Mouse (Mus musculus): ENCODE data around the gene Scarf2. TPM values are rescaled to one million over a fixed set of nuclear protein-coding genes. Genes with fewer than 3 reads are reported as not detected.

Gene Scarf2
- 41.0 and 41.2 TPM in 2 replicates for polyA plus RNA-seq (2012; rRNA removed)

DNA sequence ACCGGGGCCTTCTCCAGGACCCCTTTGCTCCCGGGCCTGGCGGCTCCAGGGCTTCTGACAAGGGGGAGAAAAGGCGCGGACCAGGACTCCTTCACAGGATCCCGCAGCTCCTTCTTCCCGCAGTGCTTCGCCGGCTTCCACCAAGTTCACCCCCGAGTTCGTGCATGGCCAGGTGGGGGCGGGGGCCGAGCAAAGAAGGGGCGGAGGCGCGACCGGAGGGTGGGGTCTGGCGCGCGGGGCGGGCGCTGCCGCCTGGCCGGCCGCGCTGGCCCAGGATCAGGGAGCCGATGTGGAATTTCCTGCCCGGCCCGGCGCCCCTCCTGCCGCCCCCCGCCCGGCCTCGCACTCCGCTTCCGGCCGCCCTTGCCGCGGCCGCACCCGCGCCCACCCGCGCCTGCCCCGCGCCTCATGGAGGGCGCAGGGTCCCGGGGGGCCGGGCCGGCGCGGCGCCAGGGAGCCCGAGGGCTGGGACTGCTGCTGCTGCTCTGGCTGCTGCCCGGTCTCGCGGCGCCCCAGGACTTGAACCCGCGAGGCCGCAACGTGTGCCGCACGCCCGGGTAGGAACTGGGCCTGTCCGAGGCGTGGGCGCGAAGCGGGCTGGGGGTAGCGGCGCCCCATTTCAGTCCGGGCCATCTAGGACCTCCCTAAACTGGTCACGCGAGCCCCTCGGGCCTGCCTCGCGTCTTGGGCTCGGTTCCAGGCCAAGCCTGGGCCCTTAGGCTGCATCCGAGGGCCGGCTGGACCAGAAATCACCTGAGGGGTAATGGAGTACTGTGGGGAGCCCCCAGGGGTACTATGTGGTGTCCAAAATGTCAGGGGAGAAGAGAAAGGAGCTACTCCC lies at the start of gene Scarf2:
Gene Scarf2 (plus strand): TSS at position 312 of the 841 bp plus-strand sequence.
- peak within 1 kb of the TSS; percentile 17 for H3K4me3 ChIP-seq (ENCODE audit: control insufficient read depth, insufficient read depth, low read length)
- TF ChIP-seq POLR2A (IDR thresholded peaks at IDR 0.05; ENCODE audit: control insufficient read depth, extremely low read depth, insufficient read depth, low read length, poor library complexity) (no peak), CTCF (IDR thresholded peaks at IDR 0.05; ENCODE audit: borderline replicate concordance, control insufficient read depth, extremely low read depth, insufficient read depth, low read length, poor library complexity) (no peak)
- H3K27ac ChIP-seq (ENCODE audit: control insufficient read depth, insufficient read depth, low read length): no peak within 1 kb of the TSS
- peaks cover 4% of the 10 kb centered on the region; the same call in 1 of the 2 replicates for H3K36me3 ChIP-seq (ENCODE audit: control insufficient read depth, insufficient read depth, low read length)
- peaks cover 41% of the 10 kb centered on the region for H3K27me3 ChIP-seq (ENCODE audit: control insufficient read depth, insufficient read depth, low read length)
- 6% methylated on average over 81 of the region's 81 CpGs for WGBS
- no peak for DNase-seq
- H3K4me1 ChIP-seq (replicated peaks; ENCODE audit: control insufficient read depth, insufficient read depth, low read length): peaks cover 7% of the 10 kb centered on the region

DNA sequence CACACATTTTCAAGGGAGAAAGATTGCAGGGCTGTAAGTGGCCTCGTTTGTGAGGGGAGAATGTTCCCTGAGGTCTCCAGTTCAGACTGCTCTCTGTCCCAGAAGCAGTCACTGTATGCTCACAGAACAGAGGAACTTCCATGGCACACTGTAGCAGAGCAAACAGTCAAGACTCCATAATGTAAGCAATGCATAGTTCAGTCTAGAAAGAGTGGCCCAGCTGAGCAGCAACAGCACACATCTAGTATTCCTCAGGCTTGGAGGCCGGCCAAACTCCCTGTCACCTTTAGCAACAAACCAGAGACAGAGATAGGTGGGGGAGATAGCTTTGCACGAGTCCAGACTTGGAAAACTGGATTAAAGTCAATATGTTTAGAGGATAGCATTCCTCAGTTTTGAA lies 44.1 kb upstream of the Scarf2 start:
- WGBS: 64% methylated on average over 3 of the region's 3 CpGs
- DNase-seq: no peak

DNA sequence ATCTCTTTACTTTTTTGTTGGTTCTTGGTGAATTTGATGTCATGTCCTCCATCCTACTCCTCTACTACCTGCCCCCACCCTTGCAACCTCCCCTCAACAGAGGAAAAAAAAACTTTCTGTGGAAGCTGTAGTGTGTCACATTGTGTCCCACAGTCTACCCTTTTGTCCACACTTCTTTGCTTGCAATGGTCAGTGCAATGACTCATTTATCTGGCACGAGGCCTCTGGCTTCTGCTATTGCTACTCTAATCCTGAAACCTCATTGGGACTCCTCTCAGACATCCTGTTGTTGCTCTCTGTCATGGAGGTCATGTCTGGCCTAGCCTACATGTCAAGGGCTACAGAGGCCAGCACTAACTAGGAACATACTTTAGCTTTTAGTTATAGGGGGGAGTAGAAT lies 43.4 kb upstream of the Scarf2 start:
- Histone ChIP-seq H3K4me1 (replicated peaks; ENCODE audit: control insufficient read depth, insufficient read depth, low read length) (peaks cover under 1% of the 10 kb centered on the region; the same call in 1 of the 2 replicates), H3K27ac (ENCODE audit: control insufficient read depth, insufficient read depth, low read length) (no peak overlapping the region), H3K4me3 (ENCODE audit: control insufficient read depth, insufficient read depth, low read length) (no peak overlapping the region), H3K36me3 (ENCODE audit: control insufficient read depth, insufficient read depth, low read length) (no peaks in the 10 kb centered on the region), H3K27me3 (ENCODE audit: control insufficient read depth, insufficient read depth, low read length) (no peaks in the 10 kb centered on the region)
- 51% methylated on average over 1 of the region's 1 CpGs for WGBS
- DNase-seq: no peak
- TF ChIP-seq CTCF (IDR thresholded peaks at IDR 0.05; ENCODE audit: borderline replicate concordance, control insufficient read depth, extremely low read depth, insufficient read depth, low read length, poor library complexity): no peak
- no peak for TF ChIP-seq POLR2A (IDR thresholded peaks at IDR 0.05; ENCODE audit: control insufficient read depth, extremely low read depth, insufficient read depth, low read length, poor library complexity)

More for the DNA sequence above, 44.1 kb upstream of the Scarf2 start:
- H3K27me3 ChIP-seq (ENCODE audit: control insufficient read depth, insufficient read depth, low read length): no peaks in the 10 kb centered on the region
- H3K4me3 ChIP-seq (ENCODE audit: control insufficient read depth, insufficient read depth, low read length): no peak overlapping the region
- no peaks in the 10 kb centered on the region for H3K4me1 ChIP-seq (replicated peaks; ENCODE audit: control insufficient read depth, insufficient read depth, low read length)
- no peaks in the 10 kb centered on the region for H3K36me3 ChIP-seq (ENCODE audit: control insufficient read depth, insufficient read depth, low read length)
- TF ChIP-seq CTCF (IDR thresholded peaks at IDR 0.05; ENCODE audit: borderline replicate concordance, control insufficient read depth, extremely low read depth, insufficient read depth, low read length, poor library complexity): no peak
- no peak for TF ChIP-seq POLR2A (IDR thresholded peaks at IDR 0.05; ENCODE audit: control insufficient read depth, extremely low read depth, insufficient read depth, low read length, poor library complexity)
- no peak overlapping the region for H3K27ac ChIP-seq (ENCODE audit: control insufficient read depth, insufficient read depth, low read length)

DNA sequence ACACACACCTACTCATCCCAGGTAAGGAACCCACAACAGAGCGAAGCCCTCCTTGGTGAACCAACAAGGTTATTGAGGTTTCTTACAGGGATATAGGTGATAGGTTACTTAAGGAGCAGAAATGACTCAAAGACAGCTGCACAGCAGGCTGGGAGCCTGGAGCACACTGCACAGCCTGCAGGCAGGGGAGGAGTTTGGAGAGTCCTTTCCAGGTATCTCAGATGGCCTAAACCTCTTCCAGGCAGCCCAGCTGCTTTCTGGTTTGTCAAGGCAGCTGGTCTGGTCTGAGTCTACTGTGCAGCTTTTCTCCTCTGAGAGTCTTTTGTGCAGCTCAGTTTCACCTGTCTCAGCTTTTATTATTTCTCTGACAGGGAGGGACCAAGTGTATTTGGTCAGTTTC lies 39.3 kb upstream of the Scarf2 start:
- H3K4me1 ChIP-seq (replicated peaks; ENCODE audit: control insufficient read depth, insufficient read depth, low read length): peaks cover 9% of the 10 kb centered on the region
- no peak for DNase-seq
- no peak for TF ChIP-seq POLR2A (IDR thresholded peaks at IDR 0.05; ENCODE audit: control insufficient read depth, extremely low read depth, insufficient read depth, low read length, poor library complexity)
- TF ChIP-seq CTCF (IDR thresholded peaks at IDR 0.05; ENCODE audit: borderline replicate concordance, control insufficient read depth, extremely low read depth, insufficient read depth, low read length, poor library complexity): no peak
- H3K27me3 ChIP-seq (ENCODE audit: control insufficient read depth, insufficient read depth, low read length): no peaks in the 10 kb centered on the region
- no peaks in the 10 kb centered on the region for H3K36me3 ChIP-seq (ENCODE audit: control insufficient read depth, insufficient read depth, low read length)
- no peak overlapping the region for H3K4me3 ChIP-seq (ENCODE audit: control insufficient read depth, insufficient read depth, low read length)
- 92% methylated on average over 1 of the region's 1 CpGs for WGBS
- H3K27ac ChIP-seq (ENCODE audit: control insufficient read depth, insufficient read depth, low read length): no peak overlapping the region

DNA sequence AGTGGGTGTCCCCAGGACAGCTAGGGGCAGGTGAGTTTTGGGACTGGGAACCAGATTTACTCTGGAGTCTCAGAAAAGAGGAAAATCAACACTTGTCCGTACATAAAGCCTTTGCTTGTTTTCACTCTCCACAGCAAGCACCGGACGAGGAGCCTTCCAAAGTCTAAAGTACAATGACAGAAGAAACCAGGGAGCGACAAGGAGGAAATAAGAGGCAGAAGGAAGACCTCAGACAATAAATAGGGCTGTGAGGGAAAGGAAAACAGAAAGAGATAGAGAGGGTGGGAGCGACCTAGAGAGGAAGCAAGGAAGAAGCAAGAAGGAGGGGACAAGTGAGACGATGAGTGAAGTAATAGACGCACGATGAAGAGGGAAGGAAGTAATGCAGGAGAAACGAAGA lies 38.2 kb upstream of the Scarf2 start:
- WGBS: 37% methylated on average over 9 of the region's 9 CpGs
- Histone ChIP-seq H3K27me3 (ENCODE audit: control insufficient read depth, insufficient read depth, low read length) (no peaks in the 10 kb centered on the region), H3K36me3 (ENCODE audit: control insufficient read depth, insufficient read depth, low read length) (no peaks in the 10 kb centered on the region), H3K4me1 (replicated peaks; ENCODE audit: control insufficient read depth, insufficient read depth, low read length) (peaks cover 9% of the 10 kb centered on the region), H3K4me3 (ENCODE audit: control insufficient read depth, insufficient read depth, low read length) (peak overlapping the region; percentile 59), H3K27ac (ENCODE audit: control insufficient read depth, insufficient read depth, low read length) (no peak overlapping the region)
- DNase-seq: no peak
- no peak for TF ChIP-seq CTCF (IDR thresholded peaks at IDR 0.05; ENCODE audit: borderline replicate concordance, control insufficient read depth, extremely low read depth, insufficient read depth, low read length, poor library complexity)
- TF ChIP-seq POLR2A (IDR thresholded peaks at IDR 0.05; ENCODE audit: control insufficient read depth, extremely low read depth, insufficient read depth, low read length, poor library complexity): no peak

DNA sequence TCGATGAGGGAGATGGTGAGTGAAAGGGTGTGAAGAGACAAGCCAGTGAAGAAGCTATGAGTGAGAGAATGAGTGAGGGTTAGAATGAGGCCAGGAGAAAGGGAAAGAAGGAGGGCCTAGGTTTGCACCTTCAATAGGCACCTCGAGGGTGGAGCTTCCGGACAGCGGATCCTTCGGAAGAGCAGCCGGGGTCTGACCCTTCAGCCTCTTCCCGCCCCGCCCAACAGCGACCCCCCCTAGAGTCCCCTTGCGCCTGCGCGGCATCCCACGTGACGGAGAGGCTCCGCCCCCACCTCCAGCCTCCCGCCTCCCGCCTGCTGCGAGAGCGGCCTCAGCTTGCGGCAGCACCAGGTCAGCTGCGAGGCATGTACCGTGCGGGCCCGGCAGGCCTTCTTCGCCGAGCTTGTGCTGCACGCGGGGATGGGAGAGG lies 37.7 kb upstream of the Scarf2 start, which contains the start of gene Klhl22:
Gene Klhl22 (plus strand): TSS at position 275 of the 430 bp plus-strand sequence.
- Histone ChIP-seq H3K4me1 (replicated peaks; ENCODE audit: control insufficient read depth, insufficient read depth, low read length) (peaks cover 9% of the 10 kb centered on the region), H3K36me3 (ENCODE audit: control insufficient read depth, insufficient read depth, low read length) (no peaks in the 10 kb centered on the region), H3K4me3 (ENCODE audit: control insufficient read depth, insufficient read depth, low read length) (peak within 1 kb of the TSS; percentile 59), H3K27me3 (ENCODE audit: control insufficient read depth, insufficient read depth, low read length) (no peaks in the 10 kb centered on the region), H3K27ac (ENCODE audit: control insufficient read depth, insufficient read depth, low read length) (no peak within 1 kb of the TSS)
- DNase-seq: peak; percentile 97
- WGBS: under 1% methylated on average over 28 of the region's 28 CpGs
- no peak for TF ChIP-seq CTCF (IDR thresholded peaks at IDR 0.05; ENCODE audit: borderline replicate concordance, control insufficient read depth, extremely low read depth, insufficient read depth, low read length, poor library complexity)
- peak; percentile 53; the same call in 1 of the 2 replicates for TF ChIP-seq POLR2A (IDR thresholded peaks at IDR 0.05; ENCODE audit: control insufficient read depth, extremely low read depth, insufficient read depth, low read length, poor library complexity)

All from thymus, adult 2 months (tissue).